In genomic region chr17:28882810-28883209, GRCm38 (mm10) we compare ENCODE assay signal across 9 mouse cellular contexts. TPM values are rescaled to one million over a fixed set of nuclear protein-coding genes. Genes with fewer than 3 reads are reported as not detected.
DNase-seq lines count a peak whose midpoint lies in the region; ATAC-seq and TF ChIP-seq lines count a peak whose summit lies in the region.
"Had no signal": no experiment of that assay in that cellular context is flagged by ENCODE, and none has a peak within 500 bp of the region (broad histone marks: within the 10 kb centered on the region; RNA-seq: fewer than 3 reads in every experiment).

No protein-coding gene starts in this region.

- H3K27me3 ChIP-seq in embryonic facial prominence, embryonic 13.5 days, result peaks cover 17% of the 10 kb centered on the region
- peaks cover 28% of the 10 kb centered on the region for H3K27me3 ChIP-seq in liver, embryonic 15.5 days

- peak; percentile 59 for ATAC-seq in CD4-positive, CD25-positive, alpha-beta regulatory T cell, adult 4 months
- ATAC-seq in embryonic facial prominence, embryonic 13.5 days (ENCODE audit: insufficient number of reproducible peaks, insufficient read depth, low FRiP score, low TSS enrichment, low read depth), result no peak
- no peak for ATAC-seq in liver, embryonic 15.5 days (ENCODE audit: insufficient read depth)

- no peak overlapping the region for H3K9ac ChIP-seq in embryonic facial prominence, embryonic 13.5 days
- H3K9ac ChIP-seq in liver, embryonic 15.5 days, result no peak overlapping the region

- peak overlapping the region; percentile 34 for H3K4me2 ChIP-seq in embryonic facial prominence, embryonic 13.5 days
- peak overlapping the region; percentile 31 for H3K4me2 ChIP-seq in liver, embryonic 15.5 days

- peak overlapping the region; percentile 17; the same call in 1 of the 2 replicates for H3K4me3 ChIP-seq in layer of hippocampus, adult 2 months
- no peak overlapping the region for H3K4me3 ChIP-seq in embryonic facial prominence, embryonic 13.5 days
- no peak overlapping the region for H3K4me3 ChIP-seq in liver, embryonic 15.5 days (replicated peaks)

- WGBS in embryonic facial prominence, embryonic 13.5 days, result 45% methylated on average over 8 of the region's 8 CpGs
- 36% methylated on average over 8 of the region's 8 CpGs for WGBS in liver, embryonic 15.5 days (ENCODE audit: insufficient replicate concordance)

- peaks cover 9% of the 10 kb centered on the region for H3K4me1 ChIP-seq in embryonic facial prominence, embryonic 13.5 days
- peaks cover 9% of the 10 kb centered on the region for H3K4me1 ChIP-seq in liver, embryonic 15.5 days (replicated peaks)

- no peak overlapping the region for H3K27ac ChIP-seq in layer of hippocampus, adult 2 months
- no peak overlapping the region for H3K27ac ChIP-seq in embryonic facial prominence, embryonic 13.5 days
- no peak overlapping the region for H3K27ac ChIP-seq in liver, embryonic 15.5 days (replicated peaks)

- DNase-seq in layer of hippocampus, adult 2 months (ENCODE audit: low spot score in 2 of 2), result no peak
- DNase-seq in layer of hippocampus, postnatal 10 days (ENCODE audit: low spot score in 2 of 2), result no peak
- DNase-seq in right cerebral cortex, adult 18-20 months, result no peak
- DNase-seq in ovary, postnatal 10 days (ENCODE audit: low spot score), result no peak
- no peak for DNase-seq in urinary bladder, postnatal 36 days (ENCODE audit: low spot score in 2 of 2)
- DNase-seq: cerebellum, adult 11-12 months had no signal

- no peaks in the 10 kb centered on the region for H3K9me3 ChIP-seq in embryonic facial prominence, embryonic 13.5 days
- H3K9me3 ChIP-seq in liver, embryonic 15.5 days (replicated peaks), result no peaks in the 10 kb centered on the region

- TF ChIP-seq CTCF in layer of hippocampus, adult 2 months (conservative IDR thresholded peaks at IDR 0.05), result peak; percentile 52

- H3K36me3 ChIP-seq in embryonic facial prominence, embryonic 13.5 days, result no peaks in the 10 kb centered on the region
- H3K36me3 ChIP-seq in liver, embryonic 15.5 days (replicated peaks), result no peaks in the 10 kb centered on the region

RNA-seq across cellular contexts. Expression of gene Pnpla1, which starts 24.6 kb away (rescaled TPM):
- under 1 TPM; 0.49 to 0.56 TPM for total RNA-seq in layer of hippocampus, adult 2 months (2021)
- total RNA-seq in layer of hippocampus, postnatal 10 days (2021), result under 1 TPM; 0.27 to 0.46 TPM
- not detected for polyA plus RNA-seq in CD4-positive, CD25-positive, alpha-beta regulatory T cell, adult 4 months (2017; shearing (Covaris generic))
- polyA plus RNA-seq in embryonic facial prominence, embryonic 13.5 days (2015; fragmentation: Nextera tagmentation; extraction: Ambion mirVana), result 0.26 and 0.98 TPM in 2 replicates
- 0.06 and 0.13 TPM in 2 replicates for polyA plus RNA-seq in liver, embryonic 15.5 days (2015; fragmentation: Nextera tagmentation; extraction: Ambion mirVana)

RNA-seq across cellular contexts. Expression of gene 4930539E08Rik, which starts 32.3 kb away (rescaled TPM):
- total RNA-seq in layer of hippocampus, adult 2 months (2021), result 1 to 10 TPM; 4.0 to 4.1 TPM
- total RNA-seq in layer of hippocampus, postnatal 10 days (2021), result 1 to 10 TPM; 4.7 to 5.1 TPM
- 1 to 10 TPM; 2.0 to 3.4 TPM for polyA plus RNA-seq in CD4-positive, CD25-positive, alpha-beta regulatory T cell, adult 4 months (2017; shearing (Covaris generic))
- 0.29 and 0.41 TPM in 2 replicates for polyA plus RNA-seq in embryonic facial prominence, embryonic 13.5 days (2015; fragmentation: Nextera tagmentation; extraction: Ambion mirVana)
- 0.07 and 0.08 TPM in 2 replicates for polyA plus RNA-seq in liver, embryonic 15.5 days (2015; fragmentation: Nextera tagmentation; extraction: Ambion mirVana)
